Mouse (Mus musculus) thymus, adult 2 months (tissue): ENCODE results near the gene Enpp6.

Experiments
- CTCF ChIP-seq: fragments of 200-500 bp; IDR thresholded peaks from 2 replicates; pipeline ENCODE4 v1.5.1; 2012; ENCODE audit warnings: mild to moderate bottlenecking, control low read depth, low read length, moderate library complexity, borderline replicate concordance; ENCODE audit not compliant: control insufficient read depth, poor library complexity, insufficient read depth; ENCODE audit errors: extremely low read depth
- POLR2A ChIP-seq: fragments of 200-500 bp; IDR thresholded peaks from 2 replicates; pipeline ENCODE4 v1.6.1; 2012; ENCODE audit warnings: mild to moderate bottlenecking, low read length, control low read depth, moderate library complexity; ENCODE audit not compliant: control insufficient read depth, poor library complexity, insufficient read depth; ENCODE audit errors: extremely low read depth

DNA sequence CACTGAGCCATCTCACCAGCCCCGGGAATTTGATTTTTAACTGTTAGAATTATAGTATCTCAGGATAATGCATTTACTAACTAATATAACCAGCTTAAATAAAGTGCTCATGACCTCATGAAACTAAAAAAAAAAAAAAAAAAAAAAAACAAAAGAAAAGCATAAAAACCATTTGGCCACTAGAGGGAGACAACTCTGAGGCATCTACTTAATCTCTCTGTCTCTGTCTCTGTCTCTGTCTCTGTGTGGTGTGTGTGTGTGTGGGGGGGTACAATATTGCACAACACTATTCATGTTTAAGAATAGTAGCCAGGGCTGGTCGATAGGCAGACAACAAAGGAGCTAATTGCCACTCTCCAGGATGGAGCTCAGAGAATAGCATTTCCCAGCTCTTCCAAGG, 17.3 kb upstream of the Enpp6 start:
- TF ChIP-seq POLR2A (no peak), CTCF (no peak)
